Mouse (Mus musculus): ENCODE measurements around the gene Nanog. TPM values are rescaled to one million over a fixed set of nuclear protein-coding genes. Genes with fewer than 3 reads are reported as not detected.
"Not testable (repeated sequence)": the region's sequence is repeated elsewhere in the genome, so short reads cannot be mapped to it uniquely, and the experiment has no call there.

Gene Nanog
- polyA plus RNA-seq, 1 experiment from 2014 or later: 0.08 TPM

- no peak for ATAC-seq
- WGBS: 80% methylated on average over 3 of the region's 3 CpGs
- Histone ChIP-seq H3K27me3 (replicated peaks; ENCODE audit: control insufficient read depth, insufficient read depth, low read length) (no peaks in the 10 kb centered on the region), H3K27ac (ENCODE audit: low read depth, low read length) (no peak overlapping the region), H3K4me2 (replicated peaks; ENCODE audit: low read depth) (no peak overlapping the region), H3K4me3 (ENCODE audit: low read depth, low read length) (no peak overlapping the region), H3K4me1 (replicated peaks; ENCODE audit: control insufficient read depth, insufficient read depth, low read length) (no peaks in the 10 kb centered on the region), H3K9me3 (ENCODE audit: control insufficient read depth) (no peaks in the 10 kb centered on the region), H3K9ac (ENCODE audit: low read depth, low read length) (no peak overlapping the region), H3K36me3 (ENCODE audit: control insufficient read depth, insufficient read depth) (no peaks in the 10 kb centered on the region)
- no peak for TF ChIP-seq CTCF (IDR thresholded peaks at IDR 0.05; ENCODE audit: low read depth)
Observed at GRCm38 (mm10) chr6:122695398-122695797, 11.9 kb upstream of the Nanog start.

- ATAC-seq; H3K36me3 ChIP-seq (ENCODE audit: control insufficient read depth, insufficient read depth); H3K9ac ChIP-seq (ENCODE audit: low read depth, low read length); H3K27ac ChIP-seq (ENCODE audit: low read depth, low read length); H3K4me1 ChIP-seq (replicated peaks; ENCODE audit: control insufficient read depth, insufficient read depth, low read length); H3K9me3 ChIP-seq (ENCODE audit: control insufficient read depth); H3K27me3 ChIP-seq (replicated peaks; ENCODE audit: control insufficient read depth, insufficient read depth, low read length); H3K4me2 ChIP-seq (replicated peaks; ENCODE audit: low read depth); H3K4me3 ChIP-seq (ENCODE audit: low read depth, low read length): not testable (repeated sequence)
- 82% methylated on average over 2 of the region's 2 CpGs for WGBS
Observed at GRCm38 (mm10) chr6:122699628-122700027, 7.7 kb upstream of the Nanog start.

GRCm38 (mm10) chr6:122701816-122702215 lies 5.5 kb upstream of the Nanog start:
- H3K27me3 ChIP-seq (replicated peaks; ENCODE audit: control insufficient read depth, insufficient read depth, low read length): no peaks in the 10 kb centered on the region
- no peaks in the 10 kb centered on the region for H3K36me3 ChIP-seq (ENCODE audit: control insufficient read depth, insufficient read depth)
- H3K4me1 ChIP-seq (replicated peaks; ENCODE audit: control insufficient read depth, insufficient read depth, low read length): no peaks in the 10 kb centered on the region
- no peak overlapping the region for H3K27ac ChIP-seq (ENCODE audit: low read depth, low read length)
- H3K4me3 ChIP-seq (ENCODE audit: low read depth, low read length): no peak overlapping the region
- no peak for TF ChIP-seq CTCF (IDR thresholded peaks at IDR 0.05; ENCODE audit: low read depth)
- ATAC-seq: no peak
- no peak overlapping the region for H3K4me2 ChIP-seq (replicated peaks; ENCODE audit: low read depth)
- no peak overlapping the region for H3K9ac ChIP-seq (ENCODE audit: low read depth, low read length)
- H3K9me3 ChIP-seq (ENCODE audit: control insufficient read depth): no peaks in the 10 kb centered on the region
- WGBS: 84% methylated on average over 5 of the region's 5 CpGs

GRCm38 (mm10) chr6:122702480-122703124 lies 4.7 kb upstream of the Nanog start:
- Histone ChIP-seq H3K36me3 (ENCODE audit: control insufficient read depth, insufficient read depth) (no peaks in the 10 kb centered on the region), H3K27ac (ENCODE audit: low read depth, low read length) (no peak overlapping the region; the same call in 1 of the 2 replicates), H3K4me3 (ENCODE audit: low read depth, low read length) (no peak overlapping the region), H3K9me3 (ENCODE audit: control insufficient read depth) (no peaks in the 10 kb centered on the region), H3K9ac (ENCODE audit: low read depth, low read length) (no peak overlapping the region), H3K4me2 (replicated peaks; ENCODE audit: low read depth) (peak overlapping the region; percentile 51), H3K27me3 (replicated peaks; ENCODE audit: control insufficient read depth, insufficient read depth, low read length) (no peaks in the 10 kb centered on the region), H3K4me1 (replicated peaks; ENCODE audit: control insufficient read depth, insufficient read depth, low read length) (no peaks in the 10 kb centered on the region)
- peak; percentile 41; the same call in 1 of the 2 replicates for ATAC-seq
- TF ChIP-seq CTCF (IDR thresholded peaks at IDR 0.05; ENCODE audit: low read depth): no peak
- 13% methylated on average over 20 of the region's 20 CpGs for WGBS

- no peak for TF ChIP-seq CTCF (IDR thresholded peaks at IDR 0.05; ENCODE audit: low read depth)
- H3K9me3 ChIP-seq (ENCODE audit: control insufficient read depth): no peaks in the 10 kb centered on the region
- WGBS: 37% methylated on average over 6 of the region's 6 CpGs
- H3K4me3 ChIP-seq (ENCODE audit: low read depth, low read length): no peak overlapping the region
- no peaks in the 10 kb centered on the region for H3K36me3 ChIP-seq (ENCODE audit: control insufficient read depth, insufficient read depth)
- no peak overlapping the region for H3K9ac ChIP-seq (ENCODE audit: low read depth, low read length)
- no peaks in the 10 kb centered on the region for H3K4me1 ChIP-seq (replicated peaks; ENCODE audit: control insufficient read depth, insufficient read depth, low read length)
- H3K27me3 ChIP-seq (replicated peaks; ENCODE audit: control insufficient read depth, insufficient read depth, low read length): no peaks in the 10 kb centered on the region
- no peak for ATAC-seq
- no peak overlapping the region; the same call in 1 of the 2 replicates for H3K4me2 ChIP-seq (replicated peaks; ENCODE audit: low read depth)
- no peak overlapping the region for H3K27ac ChIP-seq (ENCODE audit: low read depth, low read length)
Observed at GRCm38 (mm10) chr6:122703251-122703650, 4.0 kb upstream of the Nanog start.

GRCm38 (mm10) chr6:122703706-122704105 lies 3.6 kb upstream of the Nanog start:
- no peak for ATAC-seq
- no peaks in the 10 kb centered on the region for H3K36me3 ChIP-seq (ENCODE audit: control insufficient read depth, insufficient read depth)
- no peaks in the 10 kb centered on the region for H3K4me1 ChIP-seq (replicated peaks; ENCODE audit: control insufficient read depth, insufficient read depth, low read length)
- H3K4me2 ChIP-seq (replicated peaks; ENCODE audit: low read depth): no peak overlapping the region
- TF ChIP-seq CTCF (IDR thresholded peaks at IDR 0.05; ENCODE audit: low read depth): no peak
- no peaks in the 10 kb centered on the region for H3K9me3 ChIP-seq (ENCODE audit: control insufficient read depth)
- H3K4me3 ChIP-seq (ENCODE audit: low read depth, low read length): no peak overlapping the region
- H3K27me3 ChIP-seq (replicated peaks; ENCODE audit: control insufficient read depth, insufficient read depth, low read length): no peaks in the 10 kb centered on the region
- no peak overlapping the region for H3K9ac ChIP-seq (ENCODE audit: low read depth, low read length)
- H3K27ac ChIP-seq (ENCODE audit: low read depth, low read length): no peak overlapping the region
- WGBS: 43% methylated on average over 1 of the region's 1 CpGs

Measured in intestine, postnatal 0 days (tissue).